Mouse (Mus musculus) forebrain, embryonic 16.5 days (tissue): ENCODE data around the gene Stag1. TPM values are rescaled to one million over a fixed set of nuclear protein-coding genes. Genes with fewer than 3 reads are reported as not detected.
"Not testable (repeated sequence)": the region's sequence is repeated elsewhere in the genome, so short reads cannot be mapped to it uniquely, and the experiment has no call there.

Experiments used
- ATAC-seq: fragments of 200-750 bp; cut with Nextera tagmentation; 2 replicates; pipeline ENCODE4 v1.8.0; 2017; ENCODE audit warnings: mild to moderate bottlenecking, moderate library complexity
- H3K27ac ChIP-seq: fragments of 300-500 bp; sonication (generic); 2 replicates; pipeline ENCODE4 v1.5.1; 2014; ENCODE audit warnings: low read length, control low read depth
- H3K27me3 ChIP-seq: fragments of 300-500 bp; sonication (generic); replicated peaks from 2 replicates; pipeline ENCODE4 v1.6.1; 2014; ENCODE audit warnings: low read length; ENCODE audit not compliant: control insufficient read depth, insufficient read depth
- H3K36me3 ChIP-seq: fragments of 300-500 bp; sonication (generic); 2 replicates; pipeline ENCODE4 v1.6.1; 2014; ENCODE audit not compliant: control insufficient read depth, insufficient read depth
- H3K4me1 ChIP-seq: fragments of 300-500 bp; sonication (generic); replicated peaks from 2 replicates; pipeline ENCODE4 v1.6.1; 2014; ENCODE audit warnings: low read length; ENCODE audit not compliant: control insufficient read depth, insufficient read depth
- H3K4me2 ChIP-seq: fragments of 300-500 bp; sonication (generic); 2 replicates; pipeline ENCODE4 v1.6.1; 2014; ENCODE audit warnings: mild to moderate bottlenecking, low read length, control low read depth
- H3K4me3 ChIP-seq: fragments of 300-500 bp; sonication (generic); replicated peaks from 2 replicates; pipeline ENCODE4 v1.5.1; 2014; ENCODE audit warnings: mild to moderate bottlenecking, low read length, control low read depth
- H3K9ac ChIP-seq: fragments of 300-500 bp; sonication (generic); replicated peaks from 2 replicates; pipeline ENCODE4 v1.6.1; 2014; ENCODE audit warnings: low read depth, low read length, control low read depth
- H3K9me3 ChIP-seq: fragments of 300-500 bp; sonication (generic); 2 replicates; pipeline ENCODE4 v1.6.1; 2016; ENCODE audit warnings: low read length; ENCODE audit not compliant: control insufficient read depth
- WGBS: fragments of 180-500 bp; shearing (Covaris S2); extraction: QIAGEN DNeasy Blood & Tissue Kit; methylation state at CpG from one replicate; pipeline ENCODE4 v1.1.7; 2014; 5-methylcytosine and 5-hydroxymethylcytosine counted together
- polyA plus RNA-seq: library from polyadenylated mRNA; unstranded; fragments of >200 nt; fragmentation: Nextera tagmentation; extraction: Ambion mirVana; gene quantifications from 2 replicates; pipeline ENCODE4 v1.2.1, GENCODE M21; 2015

Stag1 gene
- polyA plus RNA-seq, 1 experiment from 2014 or later: 36.0 TPM

DNA sequence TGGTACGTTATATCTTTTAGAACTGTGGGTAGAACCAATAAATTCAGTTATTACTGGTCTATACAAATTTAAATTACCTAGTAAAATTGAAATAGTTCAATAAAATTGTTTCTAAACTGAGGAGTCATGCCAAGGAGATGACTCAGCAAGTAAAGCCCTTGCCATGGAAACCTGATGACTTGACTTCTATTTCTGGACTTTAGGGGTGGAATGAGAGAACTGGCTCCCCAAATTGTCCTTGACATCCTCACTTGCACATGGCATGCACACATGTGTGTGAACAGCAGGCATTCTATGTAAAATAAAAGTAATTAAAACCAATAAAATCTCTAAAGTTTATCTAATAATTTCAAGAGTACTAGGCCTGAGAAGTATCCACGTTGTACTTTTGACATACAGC is 98.9 kb downstream of the Stag1 start:
- no peak for ATAC-seq
- H3K4me1 ChIP-seq: no peaks in the 10 kb centered on the region
- no peak overlapping the region for H3K9ac ChIP-seq
- H3K27ac ChIP-seq: no peak overlapping the region
- no peak overlapping the region for H3K4me2 ChIP-seq
- no peaks in the 10 kb centered on the region for H3K9me3 ChIP-seq
- WGBS: 87% methylated on average over 2 of the region's 2 CpGs
- no peaks in the 10 kb centered on the region for H3K27me3 ChIP-seq
- no peaks in the 10 kb centered on the region for H3K36me3 ChIP-seq
- H3K4me3 ChIP-seq: no peak overlapping the region

DNA sequence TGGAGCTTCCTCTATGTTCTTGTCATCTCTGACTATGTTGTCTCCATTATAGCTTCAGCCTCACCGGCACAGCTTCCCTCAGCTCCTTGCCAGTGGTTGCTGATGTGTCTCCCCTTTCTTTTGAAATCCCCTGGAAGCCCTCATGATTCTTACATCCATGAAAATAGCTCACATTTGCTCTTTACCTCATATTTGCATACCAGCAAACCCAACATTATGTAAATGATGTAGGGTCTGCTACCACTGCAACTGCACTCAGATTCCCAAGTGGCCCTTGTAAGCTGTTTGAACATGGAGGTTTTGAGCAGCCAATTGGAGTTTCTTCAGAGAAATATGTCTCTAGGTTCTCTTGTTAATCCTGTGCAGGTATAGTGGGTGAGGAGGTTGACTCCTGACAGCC is 110.0 kb downstream of the Stag1 start:
- H3K36me3 ChIP-seq: no peaks in the 10 kb centered on the region
- no peak for ATAC-seq
- H3K9ac ChIP-seq: no peak overlapping the region

DNA sequence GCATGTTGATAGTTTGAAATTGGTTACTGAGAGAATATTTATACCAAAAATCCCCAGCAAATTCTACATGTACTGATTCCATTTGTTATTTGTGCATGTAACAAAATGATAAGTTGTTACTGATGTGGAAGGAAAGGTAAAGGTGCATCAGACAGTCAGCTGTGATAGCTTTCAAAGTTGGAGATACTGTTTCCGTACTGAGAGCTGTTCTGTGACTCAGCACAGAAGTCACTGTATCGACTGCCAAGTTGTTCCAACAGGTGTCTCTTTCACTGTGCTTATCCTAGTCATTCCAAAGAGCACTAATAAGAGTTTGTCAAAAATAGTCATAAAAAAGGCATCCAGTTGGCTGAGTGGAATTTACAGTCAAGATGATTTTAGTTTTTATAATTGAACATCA is 114.1 kb downstream of the Stag1 start:
- no peak overlapping the region for H3K27ac ChIP-seq
- no peaks in the 10 kb centered on the region for H3K9me3 ChIP-seq
- H3K4me3 ChIP-seq: no peak overlapping the region
- no peaks in the 10 kb centered on the region for H3K27me3 ChIP-seq
- no peak for ATAC-seq
- no peaks in the 10 kb centered on the region for H3K36me3 ChIP-seq
- WGBS: 56% methylated on average over 2 of the region's 2 CpGs
- H3K4me1 ChIP-seq: no peaks in the 10 kb centered on the region
- no peak overlapping the region for H3K4me2 ChIP-seq
- H3K9ac ChIP-seq: no peak overlapping the region

More for the DNA sequence above, 110.0 kb downstream of the Stag1 start:
- Histone ChIP-seq H3K9me3 (no peaks in the 10 kb centered on the region), H3K4me2 (no peak overlapping the region), H3K4me3 (no peak overlapping the region), H3K4me1 (no peaks in the 10 kb centered on the region), H3K27me3 (no peaks in the 10 kb centered on the region), H3K27ac (no peak overlapping the region)
- WGBS: 74% methylated on average over 1 of the region's 1 CpGs

DNA sequence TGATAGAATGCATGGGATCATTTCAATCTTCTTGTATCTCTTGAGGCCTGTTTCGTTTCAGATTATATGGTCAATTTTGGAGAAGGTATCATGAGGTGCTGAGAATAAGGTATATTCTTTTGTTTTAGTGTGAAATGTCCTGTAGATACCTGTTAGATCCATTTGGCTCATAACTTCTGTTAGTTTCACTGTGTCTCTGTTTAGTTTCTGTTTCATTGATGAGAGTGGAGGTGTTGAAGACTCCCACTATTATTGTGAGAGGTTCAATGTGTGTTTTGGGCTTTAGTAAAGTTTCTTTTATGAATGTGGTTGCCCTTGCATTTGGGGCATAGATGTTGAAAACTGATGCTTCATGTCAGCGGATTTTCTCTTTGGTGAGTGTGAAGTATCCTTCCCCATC is 127.2 kb downstream of the Stag1 start:
- H3K4me3 ChIP-seq, H3K4me2 ChIP-seq, ATAC-seq, H3K9ac ChIP-seq, H3K27ac ChIP-seq, H3K9me3 ChIP-seq, H3K36me3 ChIP-seq, H3K27me3 ChIP-seq, H3K4me1 ChIP-seq: not testable (repeated sequence)
- 96% methylated on average over 2 of the region's 2 CpGs for WGBS

DNA sequence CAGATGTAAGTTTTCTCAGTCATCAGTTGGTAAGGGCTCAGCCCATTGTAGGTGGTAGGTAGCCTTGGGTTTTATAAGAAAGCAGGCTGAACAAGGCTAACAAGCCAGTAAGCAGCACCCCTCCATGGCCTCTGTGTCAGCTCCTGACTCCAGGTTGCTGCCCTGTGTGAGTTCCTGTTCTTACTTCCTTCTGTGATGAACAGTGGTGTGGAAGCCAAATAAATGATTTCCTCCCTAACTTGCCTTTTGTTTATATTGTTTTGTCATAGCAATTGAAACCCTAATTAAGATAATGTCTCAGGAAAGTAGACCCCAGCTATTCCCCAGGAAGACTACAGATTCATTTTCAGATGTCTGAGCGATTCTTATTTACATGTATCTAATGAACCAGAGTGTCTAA is 134.2 kb downstream of the Stag1 start:
- no peak for ATAC-seq
- H3K4me2 ChIP-seq: no peak overlapping the region
- H3K4me3 ChIP-seq: no peak overlapping the region
- H3K9me3 ChIP-seq: no peaks in the 10 kb centered on the region
- H3K27ac ChIP-seq: no peak overlapping the region
- H3K9ac ChIP-seq: no peak overlapping the region
- 86% methylated on average over 1 of the region's 1 CpGs for WGBS
- H3K36me3 ChIP-seq: no peaks in the 10 kb centered on the region
- H3K27me3 ChIP-seq: no peaks in the 10 kb centered on the region
- no peaks in the 10 kb centered on the region for H3K4me1 ChIP-seq

DNA sequence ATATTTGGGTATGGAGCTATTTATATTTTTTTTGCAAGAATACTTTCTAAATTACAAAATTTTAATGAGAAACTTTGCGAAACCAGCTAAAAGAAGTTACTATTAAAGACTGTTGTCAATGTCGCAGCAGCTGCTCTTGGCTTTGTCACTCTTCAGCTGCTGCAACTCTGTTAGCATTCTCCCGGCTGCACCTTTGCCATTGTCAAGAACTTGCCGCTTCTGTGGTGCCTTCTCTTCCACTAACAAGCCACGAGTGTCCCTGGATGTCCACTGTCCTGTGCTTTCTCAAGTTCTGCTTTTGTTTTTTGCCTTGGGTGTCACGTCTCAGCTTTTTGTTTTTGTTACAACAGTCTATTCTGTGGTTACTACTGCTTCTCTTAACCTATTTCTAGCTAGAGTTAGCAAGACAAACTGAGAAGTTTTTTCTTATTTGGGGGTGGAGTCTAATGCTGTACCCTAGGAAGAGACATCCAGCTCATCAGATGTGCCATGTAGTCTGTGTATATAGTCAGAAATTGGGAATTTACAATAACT is 136.4 kb downstream of the Stag1 start:
- H3K4me2 ChIP-seq: no peak overlapping the region
- H3K27me3 ChIP-seq: no peaks in the 10 kb centered on the region
- ATAC-seq: no peak
- no peaks in the 10 kb centered on the region for H3K9me3 ChIP-seq
- H3K36me3 ChIP-seq: no peaks in the 10 kb centered on the region
- H3K4me1 ChIP-seq: no peaks in the 10 kb centered on the region
- H3K4me3 ChIP-seq: no peak overlapping the region
- WGBS: 72% methylated on average over 6 of the region's 6 CpGs
- H3K9ac ChIP-seq: no peak overlapping the region
- no peak overlapping the region for H3K27ac ChIP-seq

DNA sequence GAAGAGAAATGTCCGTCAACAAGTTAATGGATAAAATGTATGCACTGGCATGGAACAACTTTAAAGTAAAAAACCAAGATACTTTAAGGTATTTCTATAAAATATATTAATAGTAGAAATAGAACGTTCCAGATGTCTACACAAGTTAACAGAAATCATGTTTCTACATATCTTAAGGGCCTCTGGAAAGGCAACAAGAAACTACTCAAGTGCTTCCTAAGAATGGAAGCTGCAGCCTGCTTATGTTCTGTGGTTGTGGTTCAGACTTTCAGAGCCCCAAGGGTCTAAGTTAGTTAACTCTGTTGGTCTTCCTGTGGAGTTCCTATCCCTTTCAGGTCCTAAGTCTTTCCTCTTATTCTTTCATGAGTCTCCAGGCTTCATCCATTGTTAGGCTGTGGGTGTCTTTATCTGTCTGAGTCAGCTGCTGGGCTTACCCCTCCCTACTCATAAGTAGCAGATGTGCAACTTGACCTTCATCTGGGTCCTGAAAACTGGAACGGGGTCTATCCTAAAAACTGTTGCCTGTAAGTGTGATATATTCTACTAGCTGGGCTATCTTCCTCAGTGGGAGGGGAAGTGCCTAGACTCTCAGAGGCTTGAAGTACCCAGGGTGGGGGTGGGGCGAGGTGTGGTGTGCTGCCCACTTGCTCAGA is 138.5 kb downstream of the Stag1 start:
- 83% methylated on average over 4 of the region's 4 CpGs for WGBS
- no peaks in the 10 kb centered on the region for H3K9me3 ChIP-seq
- no peak for ATAC-seq
- no peak overlapping the region for H3K4me3 ChIP-seq
- no peak overlapping the region for H3K4me2 ChIP-seq
- no peaks in the 10 kb centered on the region for H3K27me3 ChIP-seq
- H3K36me3 ChIP-seq: no peaks in the 10 kb centered on the region
- no peaks in the 10 kb centered on the region for H3K4me1 ChIP-seq
- H3K27ac ChIP-seq: no peak overlapping the region
- no peak overlapping the region for H3K9ac ChIP-seq

DNA sequence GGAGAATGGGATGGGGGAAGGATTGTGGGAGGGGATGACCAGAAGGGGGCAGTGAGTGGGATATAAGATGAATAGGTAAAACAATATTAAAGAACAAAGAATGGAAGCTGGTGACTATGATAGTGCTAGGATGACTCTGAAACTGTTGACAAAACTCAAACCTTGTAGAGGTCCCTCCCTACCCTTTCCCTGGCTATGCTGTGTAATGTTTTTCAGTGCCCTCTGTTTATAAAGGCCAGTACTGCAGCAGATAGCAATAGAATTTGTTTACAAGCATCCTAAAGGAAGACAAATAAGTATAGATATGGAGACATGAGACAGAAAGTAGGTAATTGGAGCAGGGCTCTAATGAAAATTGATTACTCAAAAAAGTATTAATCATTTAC is 139.0 kb downstream of the Stag1 start:
- Histone ChIP-seq H3K36me3 (no peaks in the 10 kb centered on the region), H3K9me3 (no peaks in the 10 kb centered on the region), H3K4me3 (no peak overlapping the region), H3K9ac (no peak overlapping the region), H3K27me3 (no peaks in the 10 kb centered on the region), H3K4me2 (no peak overlapping the region), H3K4me1 (no peaks in the 10 kb centered on the region), H3K27ac (no peak overlapping the region)
- ATAC-seq: no peak

DNA sequence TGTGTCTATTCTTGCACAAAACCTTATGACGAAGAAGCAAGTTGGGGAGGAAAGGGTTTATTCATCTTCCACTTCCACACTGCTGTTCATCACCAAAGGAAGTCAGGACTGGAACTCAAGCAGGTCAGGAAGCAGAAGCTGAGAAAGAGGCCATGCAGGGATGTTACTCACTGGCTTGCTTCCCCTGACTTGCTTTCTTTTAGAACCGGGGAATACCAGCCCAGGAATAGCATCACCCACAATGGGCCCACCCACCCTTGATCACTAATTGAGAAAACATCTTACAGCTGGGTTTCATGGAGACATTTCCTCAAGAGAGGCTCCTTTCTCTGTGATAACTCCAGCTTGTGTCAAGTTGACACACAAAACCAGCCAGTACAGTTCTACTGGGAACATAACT is 179.6 kb downstream of the Stag1 start:
- 80% methylated on average over 2 of the region's 2 CpGs for WGBS
- H3K27me3 ChIP-seq, H3K36me3 ChIP-seq, H3K9me3 ChIP-seq, H3K4me2 ChIP-seq, H3K4me3 ChIP-seq, H3K27ac ChIP-seq, H3K4me1 ChIP-seq, ATAC-seq, H3K9ac ChIP-seq: not testable (repeated sequence)

DNA sequence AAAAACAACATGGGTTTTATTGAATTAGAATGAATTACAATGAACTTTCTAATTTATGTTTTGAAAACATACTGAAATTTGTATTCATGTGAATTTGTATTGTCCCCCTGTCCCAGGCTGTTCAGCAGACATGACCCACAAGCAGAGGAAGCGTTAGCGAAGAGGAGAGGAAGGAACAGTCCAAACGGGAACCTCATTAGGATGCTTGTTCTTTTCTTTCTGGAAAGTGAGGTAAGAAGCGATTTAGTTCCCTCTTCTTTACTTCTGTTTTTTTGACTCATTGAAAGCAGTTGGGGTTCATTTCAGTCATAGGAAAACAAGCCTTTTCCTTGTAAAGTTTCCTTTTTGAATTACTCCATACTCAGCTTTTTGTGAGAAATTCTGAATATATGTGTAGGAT is 268.4 kb downstream of the Stag1 start:
- WGBS: 66% methylated on average over 4 of the region's 4 CpGs
- Histone ChIP-seq H3K36me3 (no peaks in the 10 kb centered on the region), H3K9me3 (no peaks in the 10 kb centered on the region), H3K9ac (no peak overlapping the region), H3K27ac (no peak overlapping the region), H3K27me3 (no peaks in the 10 kb centered on the region), H3K4me2 (no peak overlapping the region), H3K4me1 (no peaks in the 10 kb centered on the region), H3K4me3 (no peak overlapping the region)
- ATAC-seq: no peak
